In genomic region chr12:98301980-98302379, GRCm38 (mm10) we compare ENCODE assay signal across 27 mouse cellular contexts. TPM values are rescaled to one million over a fixed set of nuclear protein-coding genes. Genes with fewer than 3 reads are reported as not detected.
"Had no signal": no experiment of that assay in that cellular context is flagged by ENCODE, and none has a peak within 500 bp of the region (broad histone marks: within the 10 kb centered on the region; RNA-seq: fewer than 3 reads in every experiment).

No protein-coding gene starts in this region.

- H3K27me3 ChIP-seq: embryonic facial prominence, embryonic 12.5 days; embryonic facial prominence, embryonic 13.5 days; embryonic facial prominence, embryonic 15.5 days; forebrain, embryonic 12.5 days; forebrain, embryonic 13.5 days; forebrain, embryonic 15.5 days had no signal

- H3K9me3 ChIP-seq: embryonic facial prominence, embryonic 10.5 days; embryonic facial prominence, embryonic 12.5 days; embryonic facial prominence, embryonic 13.5 days; embryonic facial prominence, embryonic 15.5 days; forebrain, embryonic 10.5 days; forebrain, embryonic 12.5 days; forebrain, embryonic 13.5 days; forebrain, embryonic 15.5 days had no signal

- H3K36me3 ChIP-seq: embryonic facial prominence, embryonic 10.5 days; embryonic facial prominence, embryonic 12.5 days; embryonic facial prominence, embryonic 13.5 days; embryonic facial prominence, embryonic 15.5 days; forebrain, embryonic 10.5 days; forebrain, embryonic 12.5 days; forebrain, embryonic 15.5 days had no signal

- ATAC-seq: forebrain, embryonic 13.5 days; forebrain, embryonic 14.5 days; forebrain, embryonic 15.5 days; forebrain, embryonic 16.5 days; forebrain, postnatal 0 days had no signal

- H3K9ac ChIP-seq: embryonic facial prominence, embryonic 12.5 days; embryonic facial prominence, embryonic 13.5 days; embryonic facial prominence, embryonic 15.5 days; forebrain, embryonic 12.5 days; forebrain, embryonic 13.5 days; forebrain, embryonic 15.5 days; forebrain, postnatal 0 days had no signal

- H3K27ac ChIP-seq: embryonic facial prominence, embryonic 10.5 days; embryonic facial prominence, embryonic 12.5 days; embryonic facial prominence, embryonic 13.5 days; embryonic facial prominence, embryonic 15.5 days; forebrain, embryonic 10.5 days; forebrain, embryonic 12.5 days; forebrain, embryonic 13.5 days; forebrain, embryonic 15.5 days; gastrocnemius, adult 2 months had no signal

- H3K4me2 ChIP-seq: embryonic facial prominence, embryonic 12.5 days; embryonic facial prominence, embryonic 13.5 days; embryonic facial prominence, embryonic 15.5 days; forebrain, embryonic 12.5 days; forebrain, embryonic 13.5 days; forebrain, embryonic 15.5 days had no signal

- DNase-seq: cerebellum, adult 2 months; cerebellum, adult 8-10 months; cerebellum, adult 9-10 months; cerebellum, adult 9-11 months; cerebellum, postnatal 10 days; cerebellum, postnatal 14 days; cerebellum, postnatal 25 days; cerebellum, postnatal 36 days; embryo, embryonic 11 days; forebrain, postnatal 0 days; gastrocnemius, adult 2 months; gastrocnemius, postnatal 10 days; gastrocnemius, postnatal 14 days; gastrocnemius, postnatal 25 days; gastrocnemius, postnatal 36 days; heart, adult 18-20 months had no signal

- H3K4me1 ChIP-seq: embryonic facial prominence, embryonic 10.5 days; embryonic facial prominence, embryonic 12.5 days; embryonic facial prominence, embryonic 13.5 days; embryonic facial prominence, embryonic 15.5 days; forebrain, embryonic 15.5 days had no signal

- H3K4me3 ChIP-seq: embryonic facial prominence, embryonic 10.5 days; embryonic facial prominence, embryonic 12.5 days; embryonic facial prominence, embryonic 13.5 days; embryonic facial prominence, embryonic 15.5 days; erythroblast, embryonic 14.5 days; forebrain, embryonic 10.5 days; forebrain, embryonic 12.5 days; forebrain, embryonic 13.5 days; forebrain, embryonic 15.5 days; gastrocnemius, adult 2 months had no signal

RNA-seq across cellular contexts. Expression of gene Gpr65, which starts 33.5 kb away (rescaled TPM):
- polyA plus RNA-seq: erythroblast, embryonic 14.5 days; forebrain, embryonic 16.5 days had no signal

RNA-seq across cellular contexts. Expression of gene Galc, which starts 42.7 kb away (rescaled TPM):
- polyA plus RNA-seq: erythroblast, embryonic 14.5 days had no signal
